Comparison of ENCODE assay signal across 9 mouse cellular contexts in the genomic region with DNA sequence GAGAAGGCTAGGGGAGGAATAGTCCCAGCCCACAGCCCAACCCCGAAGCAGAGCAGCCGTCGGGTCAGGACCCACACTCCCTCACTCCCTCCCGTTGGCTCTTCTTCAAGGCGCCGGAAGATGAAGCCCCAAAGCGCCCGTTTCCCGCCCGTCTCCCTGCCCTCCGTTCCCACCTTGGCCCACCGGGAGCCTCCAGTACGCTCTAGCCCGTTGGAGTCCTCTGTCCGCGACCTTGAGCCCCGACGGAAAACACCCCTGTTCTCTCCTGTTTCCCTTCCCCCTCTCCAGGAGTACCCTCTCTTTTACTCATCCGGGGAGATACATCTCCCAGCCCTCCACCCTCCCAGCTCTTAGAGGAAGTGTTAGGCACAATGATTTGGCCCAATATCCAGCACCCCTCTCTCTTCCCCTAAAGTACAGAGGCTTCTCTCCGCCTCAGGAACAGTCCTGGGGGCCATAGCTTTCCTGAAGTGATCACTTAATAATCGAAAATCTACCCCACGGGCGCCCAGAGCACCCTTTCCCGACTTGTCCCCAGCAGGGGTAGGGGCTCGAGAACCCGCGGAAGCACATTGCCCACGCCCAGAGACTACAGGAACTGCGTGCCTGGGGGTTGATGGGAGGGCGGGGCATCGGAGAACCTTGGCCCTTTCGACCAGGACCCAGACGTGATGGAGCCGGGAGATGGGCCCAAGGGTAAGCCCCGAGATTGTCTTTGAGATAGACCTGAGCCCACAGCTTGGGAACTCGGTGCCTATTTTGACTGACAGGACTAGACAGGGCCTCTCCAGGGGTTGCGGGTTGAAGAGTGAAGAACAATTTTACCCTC. TPM values are rescaled to one million over a fixed set of nuclear protein-coding genes. Genes with fewer than 3 reads are reported as not detected.
DNase-seq lines count a peak whose midpoint lies in the region; ATAC-seq and TF ChIP-seq lines count a peak whose summit lies in the region.
"Had no signal": no experiment of that assay in that cellular context is flagged by ENCODE, and none has a peak within 500 bp of the region (broad histone marks: within the 10 kb centered on the region; RNA-seq: fewer than 3 reads in every experiment).

No protein-coding gene starts in this region.

- no peak for ATAC-seq in intestine, postnatal 0 days

- H3K4me3 ChIP-seq in spleen, adult 2 months (ENCODE audit: extremely low read depth, insufficient read depth, insufficient read length) = peak overlapping the region; percentile 22; the same call in 1 of the 2 replicates
- peak overlapping the region; percentile 52 for H3K4me3 ChIP-seq in intestine, postnatal 0 days (ENCODE audit: low read depth, low read length)
- H3K4me3 ChIP-seq in olfactory bulb, adult 2 months (ENCODE audit: insufficient read depth, low read depth, low read length) = peak overlapping the region; percentile 93

- H3K4me2 ChIP-seq in intestine, postnatal 0 days (replicated peaks; ENCODE audit: low read depth) = peak overlapping the region; percentile 90

- peaks cover 16% of the 10 kb centered on the region for H3K27me3 ChIP-seq in spleen, adult 2 months (ENCODE audit: control insufficient read depth, insufficient read depth, low read length)
- peaks cover 39% of the 10 kb centered on the region for H3K27me3 ChIP-seq in intestine, postnatal 0 days (replicated peaks; ENCODE audit: control insufficient read depth, insufficient read depth, low read length)

- H3K9ac ChIP-seq in intestine, postnatal 0 days (ENCODE audit: low read depth, low read length) = no peak overlapping the region

- WGBS in spleen, adult 2 months = 7% methylated on average over 37 of the region's 37 CpGs
- WGBS in intestine, postnatal 0 days = 2% methylated on average over 36 of the region's 37 CpGs
- WGBS in olfactory bulb, adult 2 months = 3% methylated on average over 37 of the region's 37 CpGs

- H3K27ac ChIP-seq in spleen, adult 2 months (ENCODE audit: insufficient read depth, low read length) = no peak overlapping the region
- no peak overlapping the region for H3K27ac ChIP-seq in intestine, postnatal 0 days (ENCODE audit: low read depth, low read length)
- peak overlapping the region; percentile 52 for H3K27ac ChIP-seq in olfactory bulb, adult 2 months (ENCODE audit: insufficient read depth, low read depth, low read length)

- no peak for TF ChIP-seq CTCF in spleen, adult 2 months (IDR thresholded peaks at IDR 0.05; ENCODE audit: extremely low read depth, insufficient read depth, insufficient read length, insufficient replicate concordance)
- TF ChIP-seq CTCF in intestine, postnatal 0 days (IDR thresholded peaks at IDR 0.05; ENCODE audit: low read depth) = no peak
- TF ChIP-seq CTCF in olfactory bulb, adult 2 months (IDR thresholded peaks at IDR 0.05; ENCODE audit: insufficient read depth, low read depth, low read length) = no peak

- H3K9me3 ChIP-seq in intestine, postnatal 0 days (ENCODE audit: control insufficient read depth) = no peaks in the 10 kb centered on the region

- TF ChIP-seq POLR2A in spleen, adult 2 months (IDR thresholded peaks at IDR 0.05; ENCODE audit: low read depth, low read length) = no peak
- no peak for TF ChIP-seq POLR2A in olfactory bulb, adult 2 months (IDR thresholded peaks at IDR 0.05; ENCODE audit: insufficient read depth, low read depth, low read length)

- DNase-seq in cerebellum, adult 11-12 months = peak; percentile 19
- DNase-seq in cerebellum, postnatal 4 days (ENCODE audit: low spot score in 2 of 2) = no peak
- DNase-seq in spleen, adult 2 months (ENCODE audit: low read depth in 1 of 2, low spot score in 2 of 2) = no peak
- no peak for DNase-seq in spleen, adult 12 weeks (ENCODE audit: low spot score)
- no peak for DNase-seq in adrenal gland, adult 18-20 months (ENCODE audit: low spot score in 2 of 2)
- DNase-seq in layer of hippocampus, adult 9-11 months = no peak

- H3K36me3 ChIP-seq in spleen, adult 2 months (ENCODE audit: control insufficient read depth, insufficient read depth, low read length) = peaks cover 2% of the 10 kb centered on the region; the same call in 1 of the 2 replicates
- peaks cover 13% of the 10 kb centered on the region for H3K36me3 ChIP-seq in intestine, postnatal 0 days (ENCODE audit: control insufficient read depth, insufficient read depth)

- peaks cover 21% of the 10 kb centered on the region; the same call in 1 of the 2 replicates for H3K4me1 ChIP-seq in spleen, adult 2 months (ENCODE audit: control insufficient read depth, insufficient read depth, insufficient read length)
- H3K4me1 ChIP-seq in intestine, postnatal 0 days (replicated peaks; ENCODE audit: control insufficient read depth, insufficient read depth, low read length) = peaks cover 12% of the 10 kb centered on the region
- H3K4me1 ChIP-seq in olfactory bulb, adult 2 months (ENCODE audit: control insufficient read depth, insufficient read depth, low read length) = peaks cover 42% of the 10 kb centered on the region

RNA-seq across cellular contexts. Expression of a gene that starts 4.2 kb away (rescaled TPM):
- polyA plus RNA-seq in spleen, adult 2 months (2012; rRNA removed) = 0.39 and 0.45 TPM in 2 replicates
- 0.24 and 0.26 TPM in 2 replicates for polyA plus RNA-seq in intestine, postnatal 0 days (2015; fragmentation: Nextera tagmentation; extraction: Ambion mirVana)
- polyA plus RNA-seq in olfactory bulb, adult 2 months (2012; ENCODE audit: insufficient read depth, insufficient read length, low replicate concordance, missing spikeins) = not detected in 2 replicates
- total RNA-seq in adrenal gland, adult 18-20 months (2021) = 1 to 10 TPM; 3.7 to 4.6 TPM

RNA-seq across cellular contexts. Expression of a gene that starts 9.3 kb away (rescaled TPM):
- polyA plus RNA-seq in spleen, adult 2 months (2012; rRNA removed) = 2.7 and 3.1 TPM in 2 replicates
- polyA plus RNA-seq in intestine, postnatal 0 days (2015; fragmentation: Nextera tagmentation; extraction: Ambion mirVana) = 119 and 128 TPM in 2 replicates
- polyA plus RNA-seq in olfactory bulb, adult 2 months (2012; ENCODE audit: insufficient read depth, insufficient read length, low replicate concordance, missing spikeins) = not detected in 2 replicates
- total RNA-seq in adrenal gland, adult 18-20 months (2021) = 1 to 10 TPM; 7.2 to 7.8 TPM

RNA-seq across cellular contexts. Expression of a gene that starts 22.7 kb away (rescaled TPM):
- not detected in 2 replicates for polyA plus RNA-seq in spleen, adult 2 months (2012; rRNA removed)
- 0.21 and 0.30 TPM in 2 replicates for polyA plus RNA-seq in intestine, postnatal 0 days (2015; fragmentation: Nextera tagmentation; extraction: Ambion mirVana)
- polyA plus RNA-seq in olfactory bulb, adult 2 months (2012; ENCODE audit: insufficient read depth, insufficient read length, low replicate concordance, missing spikeins) = not detected in 2 replicates
- total RNA-seq in adrenal gland, adult 18-20 months (2021) = not detected
- polyA plus RNA-seq: erythroblast, embryonic 14.5 days had no signal

RNA-seq across cellular contexts. Expression of a gene that starts 52.9 kb away (rescaled TPM):
- 279 and 335 TPM in 2 replicates for polyA plus RNA-seq in spleen, adult 2 months (2012; rRNA removed)
- polyA plus RNA-seq in intestine, postnatal 0 days (2015; fragmentation: Nextera tagmentation; extraction: Ambion mirVana) = 53.2 and 56.8 TPM in 2 replicates
- 328 TPM in 1 of 2 replicates, not detected in the other for polyA plus RNA-seq in olfactory bulb, adult 2 months (2012; ENCODE audit: insufficient read depth, insufficient read length, low replicate concordance, missing spikeins)
- 10 to 100 TPM; 38.9 to 40.3 TPM for total RNA-seq in adrenal gland, adult 18-20 months (2021)

Comparison
In these comparisons a context has a peak if more than half of its experiments do, and no peak if none do; other contexts are left out.
1. H3K4me3 ChIP-seq: peak in every context shown above with its lines; median percentile 93 in olfactory bulb, adult 2 months; 52 in intestine, postnatal 0 days; 22 in spleen, adult 2 months.
2. RNA of a gene that starts 9.3 kb away (polyA plus RNA-seq): 119 to 128 TPM in intestine, postnatal 0 days; 2.7 to 3.1 TPM in spleen, adult 2 months and not detected in olfactory bulb, adult 2 months; every median in the first group is over 10 times any median in the second.